Mouse (Mus musculus) ES-Bruce4 (cell line): ENCODE results near the gene Polr2h. TPM values are rescaled to one million over a fixed set of nuclear protein-coding genes. Genes with fewer than 3 reads are reported as not detected.

ENCODE experiments used
- H3K27ac ChIP-seq: 2 replicates; pipeline ENCODE4 v1.5.1; 2012; ENCODE audit warnings: low read length, inconsistent platforms; ENCODE audit not compliant: insufficient read depth
- H3K27me3 ChIP-seq: 2 replicates; pipeline ENCODE4 v1.6.1; 2012; ENCODE audit warnings: mild to moderate bottlenecking, low read length, inconsistent platforms; ENCODE audit not compliant: control insufficient read depth, poor library complexity, insufficient read depth, severe bottlenecking
- H3K36me3 ChIP-seq: 2 replicates; pipeline ENCODE4 v1.6.1; 2012; ENCODE audit warnings: inconsistent platforms, mild to moderate bottlenecking, low read length, moderate library complexity; ENCODE audit not compliant: control insufficient read depth, poor library complexity, insufficient read depth, severe bottlenecking
- H3K4me1 ChIP-seq: one replicate; pipeline ENCODE4 v1.8.1; 2011; ENCODE audit warnings: low read length; ENCODE audit not compliant: control insufficient read depth, insufficient read depth
- H3K4me3 ChIP-seq: 2 replicates; pipeline ENCODE4 v1.5.1; 2011; ENCODE audit warnings: low read depth, mild to moderate bottlenecking, low read length
- H3K9ac ChIP-seq: 2 replicates; pipeline ENCODE4 v1.6.1; 2012; ENCODE audit warnings: low read depth, mild to moderate bottlenecking, inconsistent platforms; ENCODE audit not compliant: poor library complexity, severe bottlenecking
- H3K9me3 ChIP-seq: replicated peaks from 2 replicates; pipeline ENCODE4 v1.6.1; 2012; ENCODE audit warnings: mild to moderate bottlenecking, low read length, inconsistent platforms; ENCODE audit not compliant: control insufficient read depth, poor library complexity, insufficient read depth, severe bottlenecking
- CTCF ChIP-seq: IDR thresholded peaks from one replicate; pipeline ENCODE4 v1.8.1; 2011; ENCODE audit warnings: low read depth, low read length
- EP300 ChIP-seq: IDR thresholded peaks from 2 replicates; pipeline ENCODE4 v1.6.1; 2011; ENCODE audit warnings: low read depth, low read length; ENCODE audit not compliant: insufficient read depth
- POLR2A ChIP-seq: IDR thresholded peaks from one replicate; pipeline ENCODE4 v1.8.1; 2011; ENCODE audit warnings: low read length; ENCODE audit not compliant: insufficient read depth
- polyA plus RNA-seq: library from polyadenylated mRNA; stranded (reverse); fragments of >200 nt; gene quantifications from 2 replicates; pipeline ENCODE4 v1.2.4, GENCODE M21; 2011; ENCODE audit warnings: low read depth; ENCODE audit not compliant: missing spikeins, insufficient read depth, insufficient read length

Polr2h gene
- polyA plus RNA-seq, 1 experiment: 90.6 TPM

- TF ChIP-seq EP300: no peak
- TF ChIP-seq CTCF: no peak
- no peak for TF ChIP-seq POLR2A
- Histone ChIP-seq H3K36me3 (no peaks in the 10 kb centered on the region), H3K27ac (no peak overlapping the region), H3K9ac (no peak overlapping the region), H3K4me1 (peaks cover 2% of the 10 kb centered on the region), H3K27me3 (peaks cover 3% of the 10 kb centered on the region; the same call in 1 of the 2 replicates), H3K4me3 (no peak overlapping the region), H3K9me3 (no peaks in the 10 kb centered on the region)
Measured at GRCm38 (mm10) chr16:20736168-20736567, 18.7 kb downstream of the Polr2h start.

GRCm38 (mm10) chr16:20736823-20737222 lies 19.4 kb downstream of the Polr2h start:
- no peak overlapping the region for H3K9ac ChIP-seq
- no peak overlapping the region for H3K27ac ChIP-seq
- H3K4me1 ChIP-seq: peaks cover under 1% of the 10 kb centered on the region
- no peaks in the 10 kb centered on the region for H3K36me3 ChIP-seq
- peaks cover 3% of the 10 kb centered on the region; the same call in 1 of the 2 replicates for H3K27me3 ChIP-seq
- H3K4me3 ChIP-seq: no peak overlapping the region
- TF ChIP-seq EP300 (no peak), CTCF (no peak), POLR2A (no peak)
- H3K9me3 ChIP-seq: no peaks in the 10 kb centered on the region

- H3K27ac ChIP-seq: no peak overlapping the region
- no peaks in the 10 kb centered on the region for H3K27me3 ChIP-seq
- TF ChIP-seq POLR2A (no peak), EP300 (no peak), CTCF (no peak)
- no peak overlapping the region for H3K4me3 ChIP-seq
- H3K36me3 ChIP-seq: no peaks in the 10 kb centered on the region
- H3K9ac ChIP-seq: no peak overlapping the region
- H3K4me1 ChIP-seq: no peaks in the 10 kb centered on the region
- H3K9me3 ChIP-seq: no peaks in the 10 kb centered on the region
Measured at GRCm38 (mm10) chr16:20739845-20740244, 22.4 kb downstream of the Polr2h start.

- no peak overlapping the region for H3K4me3 ChIP-seq
- H3K9me3 ChIP-seq: no peaks in the 10 kb centered on the region
- H3K9ac ChIP-seq: no peak overlapping the region
- H3K4me1 ChIP-seq: no peaks in the 10 kb centered on the region
- H3K27ac ChIP-seq: no peak overlapping the region
- no peaks in the 10 kb centered on the region for H3K36me3 ChIP-seq
- no peaks in the 10 kb centered on the region for H3K27me3 ChIP-seq
- no peak for TF ChIP-seq EP300
- no peak for TF ChIP-seq POLR2A
- TF ChIP-seq CTCF: no peak
Measured at GRCm38 (mm10) chr16:20746641-20747040, 29.2 kb downstream of the Polr2h start.

GRCm38 (mm10) chr16:20750518-20750917 lies 33.1 kb downstream of the Polr2h start:
- Histone ChIP-seq H3K9me3 (no peaks in the 10 kb centered on the region), H3K9ac (no peak overlapping the region), H3K36me3 (no peaks in the 10 kb centered on the region), H3K4me1 (no peaks in the 10 kb centered on the region), H3K27ac (no peak overlapping the region), H3K27me3 (no peaks in the 10 kb centered on the region), H3K4me3 (no peak overlapping the region)
- no peak for TF ChIP-seq CTCF
- no peak for TF ChIP-seq EP300
- no peak for TF ChIP-seq POLR2A

GRCm38 (mm10) chr16:20756052-20756451 lies 38.6 kb downstream of the Polr2h start:
- Histone ChIP-seq H3K27me3 (no peaks in the 10 kb centered on the region), H3K36me3 (no peaks in the 10 kb centered on the region), H3K9ac (no peak overlapping the region), H3K4me1 (no peaks in the 10 kb centered on the region), H3K9me3 (no peaks in the 10 kb centered on the region), H3K27ac (no peak overlapping the region), H3K4me3 (no peak overlapping the region)
- TF ChIP-seq POLR2A (no peak), CTCF (no peak), EP300 (no peak)
